Mouse (Mus musculus) embryonic facial prominence, embryonic 12.5 days (tissue): Measurements from ENCODE around the gene Mcur1. TPM values are rescaled to one million over a fixed set of nuclear protein-coding genes. Genes with fewer than 3 reads are reported as not detected.

Experiments
- ATAC-seq: fragments of 200-750 bp; cut with Nextera tagmentation; 2 replicates; pipeline ENCODE4 v1.8.0; 2017; ENCODE audit not compliant: insufficient number of reproducible peaks, insufficient read depth, low FRiP score, low TSS enrichment
- H3K27ac ChIP-seq: fragments of 300-500 bp; sonication (generic); 2 replicates; pipeline ENCODE4 v1.5.1; 2016; ENCODE audit warnings: mild to moderate bottlenecking
- H3K27me3 ChIP-seq: fragments of 300-500 bp; sonication (generic); 2 replicates; pipeline ENCODE4 v1.6.1; 2016; ENCODE audit warnings: mild to moderate bottlenecking, moderate library complexity
- H3K36me3 ChIP-seq: fragments of 300-500 bp; sonication (generic); 2 replicates; pipeline ENCODE4 v1.6.1; 2016; ENCODE audit warnings: mild to moderate bottlenecking
- H3K4me1 ChIP-seq: fragments of 300-500 bp; sonication (generic); 2 replicates; pipeline ENCODE4 v1.6.1; 2016
- H3K4me2 ChIP-seq: fragments of 300-500 bp; sonication (generic); replicated peaks from 2 replicates; pipeline ENCODE4 v1.6.1; 2016; ENCODE audit warnings: mild to moderate bottlenecking, moderate library complexity
- H3K4me3 ChIP-seq: fragments of 300-500 bp; sonication (generic); 2 replicates; pipeline ENCODE4 v1.5.1; 2016; ENCODE audit warnings: mild to moderate bottlenecking
- H3K9ac ChIP-seq: fragments of 300-500 bp; sonication (generic); 2 replicates; pipeline ENCODE4 v1.6.1; 2016; ENCODE audit warnings: mild to moderate bottlenecking, moderate library complexity
- H3K9me3 ChIP-seq: fragments of 300-500 bp; sonication (generic); 2 replicates; pipeline ENCODE4 v1.6.1; 2016; ENCODE audit warnings: mild to moderate bottlenecking, moderate library complexity
- WGBS: fragments of 180-500 bp; shearing (Covaris S2); methylation state at CpG from one replicate; pipeline ENCODE4 v1.1.7; 2016; 5-methylcytosine and 5-hydroxymethylcytosine counted together
- polyA plus RNA-seq: library from polyadenylated mRNA; unstranded; fragments of >200 nt; fragmentation: Nextera tagmentation; extraction: Ambion mirVana; gene quantifications from 2 replicates; pipeline ENCODE4 v1.2.1, GENCODE M21; 2016

The Mcur1 gene
- polyA plus RNA-seq, 1 experiment from 2014 or later: 15.0 TPM

DNA sequence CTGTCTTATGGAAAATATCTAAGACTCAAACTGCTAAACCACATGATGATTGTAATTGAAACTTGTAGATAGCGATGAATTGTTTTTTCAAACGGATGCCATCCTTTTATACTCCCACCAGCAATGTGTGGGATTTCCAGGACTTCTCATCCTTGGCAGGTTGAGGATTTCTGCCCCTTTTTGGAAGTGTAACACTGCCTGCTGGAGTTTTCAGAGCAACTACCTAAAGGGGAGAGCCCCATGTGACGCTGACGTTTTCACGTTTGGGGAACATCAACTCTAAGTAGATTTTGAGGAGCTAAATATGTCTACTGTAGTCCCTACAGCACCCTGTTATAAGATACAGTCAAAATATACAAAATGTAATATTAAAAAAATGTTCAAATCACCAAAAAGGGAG, 2.7 kb upstream of the Mcur1 start:
- no peaks in the 10 kb centered on the region for H3K36me3 ChIP-seq
- WGBS: 82% methylated on average over 5 of the region's 5 CpGs
- no peaks in the 10 kb centered on the region for H3K27me3 ChIP-seq
- H3K4me3 ChIP-seq: no peak overlapping the region
- H3K9me3 ChIP-seq: no peaks in the 10 kb centered on the region
- ATAC-seq: no peak
- peaks cover 12% of the 10 kb centered on the region for H3K4me1 ChIP-seq
- H3K4me2 ChIP-seq: no peak overlapping the region
- H3K9ac ChIP-seq: no peak overlapping the region
- no peak overlapping the region for H3K27ac ChIP-seq

DNA sequence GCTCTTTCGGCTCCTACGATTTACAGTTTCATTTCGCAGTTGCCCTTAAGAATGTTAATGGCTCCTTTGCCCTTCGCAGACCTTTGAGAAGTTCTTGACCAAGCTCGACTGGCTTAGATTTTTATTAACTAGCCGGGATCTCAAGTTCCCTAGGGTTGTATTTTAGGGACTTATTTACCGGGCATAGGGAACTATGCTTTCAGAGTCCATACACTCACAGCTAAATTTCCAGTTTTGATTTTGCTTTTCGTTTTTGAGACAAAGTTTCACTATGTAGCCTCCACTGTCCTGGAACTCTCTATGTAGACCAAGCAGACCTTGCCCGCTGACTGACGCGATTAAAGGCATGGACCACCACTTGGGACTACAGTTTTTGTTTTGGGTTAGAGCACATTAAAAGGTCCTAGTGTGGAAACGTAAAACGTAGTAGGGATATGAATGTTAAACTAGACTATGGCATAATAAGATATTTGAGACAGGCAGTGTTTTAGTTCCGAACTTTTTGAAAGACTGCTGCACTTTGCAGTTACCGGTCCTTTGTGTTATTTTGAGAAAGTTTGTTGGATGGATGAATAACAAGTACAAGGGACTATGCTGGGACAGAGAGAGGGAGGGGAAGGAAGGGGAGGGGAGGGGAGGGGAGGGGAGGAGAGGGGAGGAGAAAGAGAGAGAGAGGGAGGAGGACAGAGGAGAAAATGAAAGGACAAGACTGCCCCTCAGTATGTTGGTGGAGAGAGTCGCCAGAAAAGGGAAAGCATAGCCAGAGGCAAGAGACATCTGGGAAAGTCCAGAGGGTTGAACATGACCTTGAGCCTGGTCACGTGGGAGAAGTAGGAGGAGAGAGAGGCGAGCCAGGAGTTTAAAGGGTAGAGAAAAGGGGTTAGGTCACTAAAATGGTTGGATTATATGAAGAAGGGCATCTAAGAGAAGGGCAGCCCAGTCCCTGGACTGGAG, 744 bp upstream of the Mcur1 start:
- 8% methylated on average over 18 of the region's 18 CpGs for whole genome bisulfite sequencing
- Histone ChIP-seq H3K9ac (peak overlapping the region; percentile 83), H3K4me1 (peaks cover 14% of the 10 kb centered on the region), H3K9me3 (no peaks in the 10 kb centered on the region), H3K27me3 (no peaks in the 10 kb centered on the region), H3K4me3 (peak overlapping the region; percentile 82), H3K36me3 (no peaks in the 10 kb centered on the region), H3K4me2 (peak overlapping the region; percentile 94), H3K27ac (peak overlapping the region; percentile 80; the same call in 1 of the 2 replicates)
- no peak for ATAC-seq

DNA sequence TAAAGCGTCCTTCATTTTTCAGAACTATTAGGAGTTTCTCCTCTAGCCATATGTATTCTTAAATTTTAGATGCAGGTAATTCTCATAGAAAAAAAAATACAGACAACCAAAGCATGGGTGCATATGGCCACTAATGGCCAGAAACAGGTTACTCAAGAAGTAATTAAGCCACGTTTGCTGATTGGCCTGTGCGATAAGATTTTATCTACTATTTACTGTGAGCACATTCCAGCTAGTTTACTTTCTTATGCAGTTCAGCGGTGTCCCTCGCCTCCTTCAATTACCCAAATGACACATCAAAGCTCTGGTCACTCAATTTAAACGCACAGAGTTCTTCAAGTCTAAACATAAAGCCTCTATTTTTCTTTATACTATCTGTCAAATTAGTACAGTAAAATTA, 1.0 kb downstream of the Mcur1 start:
- H3K4me1 ChIP-seq: peaks cover 14% of the 10 kb centered on the region
- H3K27ac ChIP-seq: no peak overlapping the region
- peak overlapping the region; percentile 82 for H3K4me3 ChIP-seq
- no peak overlapping the region; the same call in 1 of the 2 replicates for H3K9ac ChIP-seq
- H3K4me2 ChIP-seq: peak overlapping the region; percentile 94
- no peak for ATAC-seq
- no peaks in the 10 kb centered on the region for H3K27me3 ChIP-seq
- H3K9me3 ChIP-seq: no peaks in the 10 kb centered on the region
- H3K36me3 ChIP-seq: peaks cover 11% of the 10 kb centered on the region; the same call in 1 of the 2 replicates
- WGBS: 34% methylated on average over 6 of the region's 6 CpGs

DNA sequence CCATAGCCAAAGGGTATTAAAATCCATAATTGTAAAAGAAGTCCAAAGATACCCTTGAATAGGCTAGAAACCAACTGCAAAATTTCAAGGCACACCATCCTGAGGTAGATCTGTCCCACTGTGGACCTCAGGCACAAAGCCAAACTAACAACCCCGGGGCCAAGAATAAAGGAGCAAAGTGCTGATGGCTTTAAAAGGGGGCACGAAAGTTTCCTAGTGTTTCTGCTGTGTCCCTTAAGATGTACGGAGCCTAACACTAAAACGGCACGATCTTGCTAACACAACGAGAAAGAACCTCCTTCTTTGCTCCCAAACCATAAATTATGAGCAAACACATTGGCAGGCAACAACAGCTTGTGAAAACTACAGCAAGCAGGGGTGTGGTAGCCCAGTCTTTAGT, 1.6 kb downstream of the Mcur1 start:
- Histone ChIP-seq H3K27ac (no peak overlapping the region), H3K9me3 (no peaks in the 10 kb centered on the region), H3K9ac (no peak overlapping the region), H3K4me1 (peaks cover 14% of the 10 kb centered on the region), H3K4me2 (peak overlapping the region; percentile 94; the same call in 1 of the 2 replicates), H3K27me3 (no peaks in the 10 kb centered on the region), H3K36me3 (peaks cover 15% of the 10 kb centered on the region; the same call in 1 of the 2 replicates), H3K4me3 (no peak overlapping the region)
- WGBS: 89% methylated on average over 6 of the region's 6 CpGs
- no peak for ATAC-seq

DNA sequence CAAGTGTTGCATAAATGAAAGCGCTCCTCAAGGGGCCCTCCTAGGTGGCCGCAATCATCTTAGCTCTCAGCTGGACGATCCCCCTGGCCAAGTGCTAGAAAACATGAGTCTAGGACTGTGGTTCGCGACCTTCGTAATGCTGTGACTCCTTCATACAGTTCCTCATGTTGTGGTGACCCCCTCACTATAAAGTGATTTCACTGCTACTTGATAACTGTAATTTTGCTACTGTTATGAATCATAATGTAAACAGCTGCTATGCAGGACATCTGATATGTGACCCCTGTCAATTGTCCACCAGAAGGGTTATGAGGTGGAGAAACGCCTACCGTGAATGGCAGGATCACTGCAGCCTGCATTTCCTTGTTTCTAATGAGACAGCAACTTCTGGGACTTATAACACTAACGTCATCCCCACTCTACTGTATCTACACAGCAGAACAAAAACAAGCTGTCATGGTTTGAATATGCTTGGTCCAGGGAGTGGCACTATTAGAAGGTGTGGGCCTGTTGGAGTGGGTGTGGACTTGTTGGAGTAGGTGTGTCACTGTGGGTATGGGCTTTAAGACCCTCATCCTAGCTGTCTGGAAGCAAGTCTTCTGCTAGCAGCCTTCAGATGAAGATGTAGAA, 3.0 kb downstream of the Mcur1 start:
- no peak overlapping the region for H3K27ac ChIP-seq
- H3K36me3 ChIP-seq: peaks cover 25% of the 10 kb centered on the region
- H3K4me2 ChIP-seq: no peak overlapping the region
- ATAC-seq: no peak
- 88% methylated on average over 9 of the region's 9 CpGs for WGBS
- no peaks in the 10 kb centered on the region for H3K27me3 ChIP-seq
- no peak overlapping the region for H3K4me3 ChIP-seq
- H3K9ac ChIP-seq: no peak overlapping the region
- H3K4me1 ChIP-seq: peaks cover 14% of the 10 kb centered on the region
- H3K9me3 ChIP-seq: no peaks in the 10 kb centered on the region

DNA sequence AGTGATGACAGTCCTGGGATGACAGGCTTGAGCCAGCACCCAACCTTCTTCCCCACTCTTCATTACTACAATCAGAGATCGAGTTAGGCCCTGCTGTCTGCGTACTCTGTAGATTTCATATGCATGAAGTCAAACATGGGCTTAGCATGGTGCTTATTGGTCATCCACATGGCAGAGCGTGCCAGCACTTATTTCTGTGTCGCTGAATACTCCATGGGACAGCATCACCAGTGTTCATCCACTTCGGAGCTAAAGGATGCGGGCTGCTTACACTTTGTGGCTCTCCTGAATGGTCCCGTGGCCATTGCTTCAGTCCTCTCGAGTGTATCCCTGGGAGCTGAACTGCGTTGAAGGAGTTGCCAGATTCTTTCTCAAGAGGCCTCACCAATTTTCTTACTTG, 4.7 kb downstream of the Mcur1 start:
- H3K4me1 ChIP-seq: peaks cover 9% of the 10 kb centered on the region
- WGBS: 93% methylated on average over 9 of the region's 9 CpGs
- ATAC-seq: no peak
- no peak overlapping the region for H3K9ac ChIP-seq
- H3K27me3 ChIP-seq: no peaks in the 10 kb centered on the region
- H3K9me3 ChIP-seq: no peaks in the 10 kb centered on the region
- H3K4me2 ChIP-seq: no peak overlapping the region
- H3K36me3 ChIP-seq: peaks cover 35% of the 10 kb centered on the region
- H3K4me3 ChIP-seq: no peak overlapping the region
- no peak overlapping the region for H3K27ac ChIP-seq

DNA sequence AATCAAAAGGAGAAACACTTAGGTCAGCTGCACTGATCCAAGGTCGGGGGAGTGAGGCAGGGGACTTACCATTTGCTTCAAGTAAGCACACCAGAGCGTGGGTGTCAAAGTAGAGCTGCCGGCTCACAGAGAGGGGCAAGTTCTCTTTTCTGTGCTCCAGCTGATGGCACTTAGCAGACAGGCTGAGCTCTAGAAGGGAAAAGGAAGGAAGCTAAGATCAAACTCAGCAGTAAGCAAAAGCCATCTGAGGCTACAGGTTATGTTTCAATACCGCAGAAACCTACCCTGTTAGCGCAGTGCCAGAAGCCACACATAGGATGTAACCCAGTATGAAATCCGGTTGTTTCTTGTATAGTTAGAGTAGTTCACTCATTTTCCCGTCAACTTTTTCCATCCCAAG, 5.2 kb downstream of the Mcur1 start:
- Histone ChIP-seq H3K27ac (no peak overlapping the region), H3K36me3 (peaks cover 40% of the 10 kb centered on the region), H3K9ac (no peak overlapping the region), H3K27me3 (no peaks in the 10 kb centered on the region), H3K4me2 (no peak overlapping the region), H3K4me1 (peaks cover 9% of the 10 kb centered on the region), H3K4me3 (no peak overlapping the region), H3K9me3 (no peaks in the 10 kb centered on the region)
- ATAC-seq: no peak
- 87% methylated on average over 7 of the region's 7 CpGs for WGBS

DNA sequence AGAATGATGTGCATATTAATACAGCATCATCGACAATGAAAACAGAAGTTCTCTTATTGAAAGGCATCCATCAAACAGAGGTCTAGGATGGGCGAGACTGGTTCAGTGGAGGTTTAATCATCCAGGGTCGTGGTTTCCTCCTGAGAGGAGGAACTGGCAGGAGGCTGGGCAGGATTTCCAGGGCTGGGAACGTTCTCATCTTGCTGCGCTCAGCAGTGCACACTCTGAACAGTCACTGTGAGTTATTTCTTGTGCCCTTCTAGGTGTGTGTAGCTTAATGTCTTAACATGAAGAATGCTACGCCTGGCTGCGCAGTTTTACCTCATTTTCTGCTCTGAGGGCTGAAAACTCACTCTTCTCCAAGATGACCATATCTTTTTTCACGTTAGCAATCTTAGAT, 9.3 kb downstream of the Mcur1 start:
- Histone ChIP-seq H3K9me3 (no peaks in the 10 kb centered on the region), H3K9ac (no peak overlapping the region), H3K4me1 (no peaks in the 10 kb centered on the region), H3K27me3 (no peaks in the 10 kb centered on the region), H3K36me3 (peaks cover 42% of the 10 kb centered on the region), H3K27ac (no peak overlapping the region), H3K4me2 (no peak overlapping the region), H3K4me3 (no peak overlapping the region)
- WGBS: 89% methylated on average over 8 of the region's 8 CpGs
- no peak for ATAC-seq

DNA sequence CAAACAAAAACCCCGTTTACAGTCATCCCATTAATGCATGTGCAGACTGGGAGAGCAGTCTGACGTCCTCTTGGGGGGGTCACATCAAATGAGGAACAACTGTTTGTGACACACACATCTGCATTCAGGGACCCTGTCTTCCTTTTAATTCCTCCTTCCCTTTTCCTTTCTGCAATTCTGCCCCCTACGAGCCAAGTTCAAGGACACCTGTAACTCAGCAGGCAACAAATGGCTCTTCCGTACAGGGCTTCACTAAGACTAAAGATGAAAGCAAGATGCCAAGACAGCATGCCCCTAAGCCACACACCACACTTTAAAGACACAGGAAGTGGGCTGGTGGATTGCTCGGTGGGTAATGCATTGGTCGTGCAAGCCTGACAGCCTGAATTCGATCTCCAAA, 10.1 kb downstream of the Mcur1 start:
- Histone ChIP-seq H3K27me3 (no peaks in the 10 kb centered on the region), H3K9me3 (no peaks in the 10 kb centered on the region), H3K27ac (no peak overlapping the region), H3K4me3 (no peak overlapping the region), H3K36me3 (peaks cover 43% of the 10 kb centered on the region), H3K4me2 (no peak overlapping the region), H3K4me1 (no peaks in the 10 kb centered on the region), H3K9ac (no peak overlapping the region)
- no peak for ATAC-seq
- WGBS: 84% methylated on average over 7 of the region's 7 CpGs

DNA sequence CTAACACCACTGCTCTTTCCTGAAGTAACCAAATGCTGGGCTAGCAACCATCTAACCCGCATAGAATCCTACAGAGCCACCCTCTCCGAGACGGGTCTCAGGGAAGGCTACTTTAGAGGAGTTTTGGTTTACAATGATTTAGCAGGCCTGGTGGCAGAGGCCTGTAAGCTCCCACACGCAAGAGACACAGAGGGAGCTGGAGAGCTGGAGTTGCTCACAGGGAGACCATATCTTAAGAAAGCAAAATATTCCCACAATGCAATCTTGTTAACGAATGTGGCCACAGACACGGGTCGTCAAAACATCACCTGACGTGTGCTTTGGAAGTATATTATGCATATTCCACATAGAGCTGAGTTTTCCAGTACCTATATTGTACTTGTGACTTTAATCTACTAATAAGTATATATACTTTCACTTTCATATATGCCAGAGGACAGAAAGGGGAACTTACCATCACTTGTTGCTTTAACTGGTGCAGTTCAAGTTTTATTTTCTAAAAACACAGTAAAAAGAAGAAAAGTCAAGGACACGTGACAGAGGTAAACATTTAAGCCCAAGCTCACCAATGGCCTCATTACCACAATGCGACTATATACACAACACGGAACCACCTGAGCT, 10.8 kb downstream of the Mcur1 start:
- Histone ChIP-seq H3K36me3 (peaks cover 43% of the 10 kb centered on the region), H3K9ac (no peak overlapping the region), H3K27me3 (no peaks in the 10 kb centered on the region), H3K4me1 (no peaks in the 10 kb centered on the region), H3K9me3 (no peaks in the 10 kb centered on the region), H3K4me2 (no peak overlapping the region), H3K4me3 (no peak overlapping the region), H3K27ac (no peak overlapping the region)
- ATAC-seq: no peak
- WGBS: 89% methylated on average over 11 of the region's 11 CpGs

DNA sequence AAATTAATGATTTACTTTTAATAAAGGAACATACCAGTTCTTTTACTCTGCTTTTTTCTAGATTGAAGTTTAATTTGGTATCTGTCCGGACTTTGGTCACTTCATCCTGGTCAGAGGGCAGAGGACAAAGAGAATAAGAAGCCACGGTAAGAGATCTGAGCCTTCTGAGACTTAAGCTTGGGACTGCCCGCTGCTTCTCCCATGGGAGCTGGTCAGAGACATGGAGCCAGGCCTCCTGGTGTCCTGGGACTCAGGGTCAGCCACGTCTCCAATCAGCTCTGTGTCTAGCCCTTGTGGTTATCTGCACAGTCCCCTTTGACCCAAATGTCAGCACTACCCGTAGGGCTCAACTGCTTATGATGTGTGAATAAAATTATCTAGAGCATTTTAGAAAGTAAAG, 11.4 kb downstream of the Mcur1 start:
- Histone ChIP-seq H3K36me3 (peaks cover 44% of the 10 kb centered on the region), H3K4me3 (no peak overlapping the region), H3K9me3 (no peaks in the 10 kb centered on the region), H3K4me2 (no peak overlapping the region), H3K4me1 (no peaks in the 10 kb centered on the region), H3K9ac (no peak overlapping the region), H3K27ac (no peak overlapping the region), H3K27me3 (no peaks in the 10 kb centered on the region)
- 71% methylated on average over 5 of the region's 5 CpGs for WGBS
- no peak for ATAC-seq

DNA sequence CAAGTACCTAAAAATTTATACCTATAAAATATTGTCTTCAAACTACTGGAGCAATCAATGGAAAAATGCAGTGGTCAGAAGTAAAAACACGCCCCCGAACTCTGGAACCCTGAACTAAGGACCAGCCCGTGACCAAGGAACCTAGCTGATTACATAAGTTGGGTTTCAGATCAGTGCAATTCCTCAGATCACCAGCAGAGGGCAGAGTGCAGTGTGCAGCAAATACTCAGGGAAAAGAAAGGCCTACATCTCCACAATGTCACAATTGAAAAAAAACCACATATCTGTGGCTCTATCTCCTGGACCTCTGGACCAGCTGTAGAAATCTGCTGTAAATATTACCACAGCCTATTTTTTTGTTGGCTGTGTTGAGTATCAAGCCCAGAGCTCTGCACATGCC, 13.1 kb downstream of the Mcur1 start:
- Histone ChIP-seq H3K9ac (no peak overlapping the region), H3K27me3 (no peaks in the 10 kb centered on the region), H3K27ac (no peak overlapping the region), H3K4me3 (no peak overlapping the region), H3K9me3 (no peaks in the 10 kb centered on the region), H3K36me3 (peaks cover 31% of the 10 kb centered on the region), H3K4me2 (no peak overlapping the region), H3K4me1 (no peaks in the 10 kb centered on the region)
- WGBS: 47% methylated on average over 3 of the region's 3 CpGs
- no peak for ATAC-seq
